Mouse (Mus musculus) midbrain, embryonic 10.5 days (tissue): Measurements from ENCODE around the gene Kcna3. TPM values are rescaled to one million over a fixed set of nuclear protein-coding genes. Genes with fewer than 3 reads are reported as not detected.

Experiments used
- DNase-seq: peaks from one replicate; pipeline ENCODE4 v3.0.0-alpha.2; 2017; ENCODE audit warnings: low spot score
- H3K27ac ChIP-seq: fragments of 300-500 bp; sonication (generic); replicated peaks from 2 replicates; pipeline ENCODE4 v1.5.1; 2016; ENCODE audit warnings: mild to moderate bottlenecking
- H3K27me3 ChIP-seq: fragments of 300-500 bp; sonication (generic); 2 replicates; pipeline ENCODE4 v1.6.1; 2016; ENCODE audit warnings: low read depth, mild to moderate bottlenecking; ENCODE audit not compliant: poor library complexity, severe bottlenecking
- H3K36me3 ChIP-seq: fragments of 300-500 bp; sonication (generic); 2 replicates; pipeline ENCODE4 v1.6.1; 2016; ENCODE audit warnings: mild to moderate bottlenecking, moderate library complexity
- H3K4me1 ChIP-seq: fragments of 300-500 bp; sonication (generic); 2 replicates; pipeline ENCODE4 v1.6.1; 2016
- H3K4me3 ChIP-seq: fragments of 300-500 bp; sonication (generic); 2 replicates; pipeline ENCODE4 v1.5.1; 2016; ENCODE audit warnings: mild to moderate bottlenecking, moderate library complexity
- H3K9me3 ChIP-seq: fragments of 300-500 bp; sonication (generic); replicated peaks from 2 replicates; pipeline ENCODE4 v1.6.1; 2016; ENCODE audit warnings: mild to moderate bottlenecking
- WGBS: fragments of 180-500 bp; shearing (Covaris S2); methylation state at CpG from one replicate; pipeline ENCODE4 v1.1.7; 2016; 5-methylcytosine and 5-hydroxymethylcytosine counted together
- polyA plus RNA-seq: library from polyadenylated mRNA; unstranded; fragments of >200 nt; fragmentation: Nextera tagmentation; extraction: Ambion mirVana; gene quantifications from 2 replicates; pipeline ENCODE4 v1.2.1, GENCODE M21; 2016

The Kcna3 gene
- polyA plus RNA-seq, 1 experiment from 2014 or later, result 3.4 TPM

DNA sequence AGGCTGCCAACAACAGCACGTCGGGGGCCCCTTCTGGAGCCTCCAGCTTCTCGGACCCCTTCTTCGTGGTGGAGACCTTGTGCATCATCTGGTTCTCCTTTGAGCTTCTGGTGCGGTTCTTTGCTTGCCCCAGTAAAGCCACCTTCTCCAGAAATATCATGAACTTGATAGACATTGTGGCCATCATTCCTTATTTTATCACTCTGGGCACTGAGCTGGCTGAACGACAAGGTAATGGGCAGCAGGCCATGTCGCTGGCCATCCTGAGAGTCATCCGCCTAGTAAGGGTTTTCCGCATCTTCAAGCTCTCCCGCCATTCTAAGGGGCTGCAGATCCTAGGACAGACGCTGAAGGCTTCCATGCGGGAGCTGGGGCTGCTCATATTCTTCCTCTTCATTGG, 1.1 kb downstream of the Kcna3 start:
- Histone ChIP-seq H3K27ac (peak overlapping the region; percentile 94), H3K9me3 (no peaks in the 10 kb centered on the region), H3K36me3 (no peaks in the 10 kb centered on the region), H3K27me3 (peaks cover 15% of the 10 kb centered on the region), H3K4me1 (peaks cover 67% of the 10 kb centered on the region), H3K4me3 (peak overlapping the region; percentile 78)
- DNase-seq, result peak; percentile 15
- 56% methylated on average over 12 of the region's 12 CpGs for WGBS

DNA sequence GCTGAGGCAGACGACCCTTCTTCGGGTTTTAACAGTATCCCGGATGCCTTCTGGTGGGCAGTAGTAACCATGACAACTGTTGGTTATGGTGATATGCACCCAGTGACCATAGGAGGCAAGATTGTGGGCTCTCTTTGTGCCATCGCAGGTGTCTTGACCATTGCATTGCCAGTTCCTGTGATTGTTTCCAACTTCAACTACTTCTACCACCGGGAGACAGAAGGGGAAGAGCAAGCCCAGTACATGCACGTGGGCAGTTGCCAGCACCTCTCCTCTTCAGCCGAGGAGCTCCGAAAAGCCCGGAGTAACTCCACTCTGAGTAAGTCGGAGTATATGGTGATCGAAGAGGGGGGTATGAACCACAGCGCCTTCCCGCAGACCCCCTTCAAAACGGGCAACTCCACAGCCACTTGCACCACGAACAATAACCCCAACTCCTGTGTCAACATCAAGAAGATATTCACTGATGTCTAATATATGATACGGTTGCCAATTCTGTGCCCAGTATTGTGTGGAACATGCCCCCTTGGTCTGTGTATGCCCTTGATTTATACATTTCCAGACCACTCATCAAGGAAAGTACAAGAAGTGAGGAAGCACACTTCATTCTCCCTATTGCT, 1.7 kb downstream of the Kcna3 start:
- no peak overlapping the region for H3K27ac ChIP-seq

DNA sequence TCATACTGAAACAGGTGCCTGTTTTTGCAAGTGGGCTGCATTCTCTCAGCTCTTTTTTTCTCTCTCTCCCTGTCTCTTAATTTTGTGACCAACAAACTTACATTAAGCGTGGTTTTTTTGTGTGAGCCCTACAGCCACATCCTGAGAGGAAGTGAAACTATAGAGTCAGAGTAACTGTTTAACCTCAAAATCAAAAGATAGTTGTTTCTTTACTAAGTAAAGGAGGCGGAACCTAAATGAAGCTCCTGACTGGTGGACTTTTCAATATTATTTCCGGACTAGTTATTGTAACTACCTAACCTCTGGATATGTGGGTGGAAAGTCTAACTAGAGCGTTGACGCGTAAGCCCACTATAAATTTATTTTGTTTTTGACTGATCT, 2.2 kb downstream of the Kcna3 start:
- H3K4me1 ChIP-seq, result peaks cover 67% of the 10 kb centered on the region
- no peaks in the 10 kb centered on the region for H3K36me3 ChIP-seq
- no peak overlapping the region for H3K27ac ChIP-seq
- peaks cover 15% of the 10 kb centered on the region for H3K27me3 ChIP-seq
- H3K9me3 ChIP-seq, result no peaks in the 10 kb centered on the region
- DNase-seq, result no peak
- peak overlapping the region; percentile 78 for H3K4me3 ChIP-seq
- 93% methylated on average over 6 of the region's 6 CpGs for WGBS

More for the DNA sequence above, 1.7 kb downstream of the Kcna3 start:
- DNase-seq, result peak; percentile 14
- H3K36me3 ChIP-seq, result no peaks in the 10 kb centered on the region
- H3K4me1 ChIP-seq, result peaks cover 67% of the 10 kb centered on the region
- peaks cover 15% of the 10 kb centered on the region for H3K27me3 ChIP-seq
- 79% methylated on average over 16 of the region's 16 CpGs for WGBS
- no peaks in the 10 kb centered on the region for H3K9me3 ChIP-seq
- peak overlapping the region; percentile 78 for H3K4me3 ChIP-seq

DNA sequence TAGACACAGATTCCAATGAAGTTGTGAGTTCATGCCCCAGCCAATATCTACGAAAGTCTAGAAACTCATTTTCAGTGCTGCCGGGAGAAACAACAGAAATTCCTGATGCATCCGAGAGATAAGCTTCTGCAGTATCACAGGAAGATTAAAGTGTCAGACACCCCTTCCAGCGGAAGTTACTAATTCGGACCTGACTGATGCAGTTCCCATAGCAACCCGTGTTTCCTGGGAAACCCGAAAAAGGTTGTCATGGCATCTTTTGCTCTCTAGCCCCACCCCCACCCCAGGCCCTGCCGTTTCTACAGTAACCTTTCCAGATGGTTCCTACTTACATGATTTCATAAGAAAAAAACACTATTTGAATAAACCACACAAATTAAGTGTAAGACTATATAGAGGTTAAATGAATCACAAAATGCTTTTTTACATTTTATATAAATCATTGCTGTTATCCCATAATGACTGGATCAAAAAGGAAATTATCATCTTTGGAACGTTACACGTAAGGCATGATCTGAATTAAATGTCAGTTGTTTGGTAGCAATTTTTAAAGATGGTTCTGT, 2.8 kb downstream of the Kcna3 start:
- 44% methylated on average over 10 of the region's 10 CpGs for WGBS
- H3K36me3 ChIP-seq, result no peaks in the 10 kb centered on the region
- peak overlapping the region; percentile 78 for H3K4me3 ChIP-seq
- no peaks in the 10 kb centered on the region for H3K9me3 ChIP-seq
- peaks cover 67% of the 10 kb centered on the region for H3K4me1 ChIP-seq
- DNase-seq, result peak; percentile 71
- H3K27me3 ChIP-seq, result peaks cover 15% of the 10 kb centered on the region
- no peak overlapping the region for H3K27ac ChIP-seq

DNA sequence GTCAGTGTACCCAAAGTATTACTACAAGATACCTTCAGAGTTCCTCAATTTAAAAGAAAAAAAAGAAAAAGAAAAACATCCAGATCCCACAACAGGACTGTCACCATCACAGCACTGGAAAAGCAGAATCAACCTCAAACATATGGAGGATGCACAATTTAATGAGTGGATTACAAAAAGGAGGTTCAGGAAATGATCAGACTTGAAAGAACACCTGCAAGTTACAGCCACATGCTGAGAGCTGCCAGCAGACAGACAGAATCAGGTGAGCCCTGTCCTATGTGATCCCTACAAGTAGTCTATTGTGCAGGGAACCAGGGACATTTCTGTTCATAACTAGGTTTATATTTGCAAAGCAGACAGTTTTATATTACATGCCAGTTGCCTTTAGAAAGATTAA, 3.3 kb downstream of the Kcna3 start:
- Histone ChIP-seq H3K4me1 (peaks cover 62% of the 10 kb centered on the region), H3K27ac (no peak overlapping the region), H3K36me3 (no peaks in the 10 kb centered on the region), H3K4me3 (peak overlapping the region; percentile 78; the same call in 1 of the 2 replicates), H3K9me3 (no peaks in the 10 kb centered on the region), H3K27me3 (peaks cover 15% of the 10 kb centered on the region)
- DNase-seq, result no peak

DNA sequence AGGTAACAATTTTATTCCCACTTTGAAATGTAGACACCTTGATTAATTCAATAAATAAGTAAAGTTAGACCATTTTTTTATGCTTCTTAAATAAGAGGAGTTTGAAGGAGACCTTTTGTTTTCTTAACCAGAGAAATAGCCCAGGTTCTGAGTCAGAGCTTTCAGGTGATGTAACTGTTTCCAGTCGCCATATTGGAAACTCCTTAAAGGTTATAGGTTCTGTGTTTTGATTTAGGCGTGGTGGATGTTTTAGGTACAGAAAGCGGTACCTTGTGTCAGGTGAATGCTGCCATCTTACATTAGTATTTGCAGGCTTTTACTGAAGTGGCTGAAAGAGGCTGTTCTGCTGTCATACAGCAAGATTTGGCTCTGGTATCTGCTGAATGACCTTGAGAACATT, 4.4 kb downstream of the Kcna3 start:
- H3K4me3 ChIP-seq, result peak overlapping the region; percentile 12; the same call in 1 of the 2 replicates
- H3K9me3 ChIP-seq, result no peaks in the 10 kb centered on the region
- peaks cover 15% of the 10 kb centered on the region for H3K27me3 ChIP-seq
- DNase-seq, result no peak
- H3K27ac ChIP-seq, result no peak overlapping the region
- 89% methylated on average over 3 of the region's 3 CpGs for WGBS
- H3K4me1 ChIP-seq, result peaks cover 58% of the 10 kb centered on the region
- H3K36me3 ChIP-seq, result no peaks in the 10 kb centered on the region

DNA sequence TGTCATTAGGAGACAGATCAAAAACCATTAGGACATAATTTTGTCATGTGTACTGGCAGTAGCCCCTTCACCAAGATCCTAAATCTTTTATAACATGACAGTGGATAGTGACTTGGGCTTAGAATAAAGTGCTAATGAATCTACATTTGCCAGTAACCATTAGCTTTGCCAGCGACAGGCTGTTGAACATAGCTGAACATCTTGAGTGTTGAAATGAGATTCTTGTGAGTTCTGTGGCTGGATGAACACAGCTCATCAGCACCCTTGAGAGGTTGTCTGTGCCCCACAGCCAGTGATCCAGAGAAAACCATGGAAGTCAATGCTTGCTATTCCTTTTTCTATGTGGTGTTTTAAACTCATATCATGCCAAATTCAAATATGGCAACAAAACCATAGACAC, 5.7 kb downstream of the Kcna3 start:
- H3K27me3 ChIP-seq, result peaks cover 13% of the 10 kb centered on the region
- H3K4me1 ChIP-seq, result peaks cover 47% of the 10 kb centered on the region
- no peak overlapping the region; the same call in 1 of the 2 replicates for H3K4me3 ChIP-seq
- H3K36me3 ChIP-seq, result no peaks in the 10 kb centered on the region
- 87% methylated on average over 1 of the region's 1 CpGs for WGBS
- no peaks in the 10 kb centered on the region for H3K9me3 ChIP-seq
- no peak overlapping the region for H3K27ac ChIP-seq
- DNase-seq, result no peak

DNA sequence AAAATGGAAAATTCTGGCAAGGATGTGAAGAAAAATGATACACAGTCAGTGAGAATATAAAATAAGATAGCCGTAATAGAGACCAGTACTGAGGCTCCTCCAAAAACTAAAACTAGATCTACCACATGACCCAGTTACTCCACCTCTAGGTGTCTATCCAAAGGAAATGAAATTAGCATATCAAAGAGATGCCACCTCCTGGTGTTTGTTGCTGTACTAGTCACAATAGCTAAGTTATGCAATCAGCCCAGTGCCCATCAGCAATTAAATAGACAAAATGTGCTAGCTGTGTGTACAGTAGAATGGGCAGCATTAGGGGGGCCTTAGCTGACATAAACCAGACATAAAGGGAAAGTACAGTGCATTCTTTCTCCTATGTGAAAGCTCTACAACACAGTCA, 25.5 kb downstream of the Kcna3 start:
- Histone ChIP-seq H3K27me3 (no peaks in the 10 kb centered on the region), H3K27ac (no peak overlapping the region), H3K9me3 (no peaks in the 10 kb centered on the region), H3K36me3 (no peaks in the 10 kb centered on the region), H3K4me1 (no peaks in the 10 kb centered on the region), H3K4me3 (no peak overlapping the region)
- no peak for DNase-seq
- 97% methylated on average over 1 of the region's 1 CpGs for WGBS

DNA sequence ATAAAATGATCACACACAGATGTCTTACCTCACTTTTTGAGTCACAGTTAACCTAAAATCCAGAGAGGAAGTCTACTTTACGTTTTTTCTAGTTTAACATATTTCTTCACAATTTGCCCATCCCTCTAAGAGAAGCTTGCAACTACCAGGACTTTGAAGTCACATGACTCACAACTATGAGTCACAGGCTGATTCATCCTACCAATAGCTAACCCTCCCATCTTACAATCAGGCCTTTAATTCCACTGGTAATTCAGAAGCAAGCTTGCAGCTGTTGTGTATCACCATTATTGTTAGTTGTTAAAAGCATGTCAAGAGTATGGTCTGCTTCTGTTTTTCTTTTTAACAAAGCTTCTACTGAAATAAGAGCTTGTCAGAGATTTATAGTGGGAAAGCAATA, 26.8 kb downstream of the Kcna3 start:
- Histone ChIP-seq H3K4me1 (no peaks in the 10 kb centered on the region), H3K4me3 (no peak overlapping the region), H3K27me3 (no peaks in the 10 kb centered on the region), H3K27ac (no peak overlapping the region), H3K9me3 (no peaks in the 10 kb centered on the region), H3K36me3 (no peaks in the 10 kb centered on the region)
- no peak for DNase-seq
- 77% methylated on average over 1 of the region's 1 CpGs for WGBS

DNA sequence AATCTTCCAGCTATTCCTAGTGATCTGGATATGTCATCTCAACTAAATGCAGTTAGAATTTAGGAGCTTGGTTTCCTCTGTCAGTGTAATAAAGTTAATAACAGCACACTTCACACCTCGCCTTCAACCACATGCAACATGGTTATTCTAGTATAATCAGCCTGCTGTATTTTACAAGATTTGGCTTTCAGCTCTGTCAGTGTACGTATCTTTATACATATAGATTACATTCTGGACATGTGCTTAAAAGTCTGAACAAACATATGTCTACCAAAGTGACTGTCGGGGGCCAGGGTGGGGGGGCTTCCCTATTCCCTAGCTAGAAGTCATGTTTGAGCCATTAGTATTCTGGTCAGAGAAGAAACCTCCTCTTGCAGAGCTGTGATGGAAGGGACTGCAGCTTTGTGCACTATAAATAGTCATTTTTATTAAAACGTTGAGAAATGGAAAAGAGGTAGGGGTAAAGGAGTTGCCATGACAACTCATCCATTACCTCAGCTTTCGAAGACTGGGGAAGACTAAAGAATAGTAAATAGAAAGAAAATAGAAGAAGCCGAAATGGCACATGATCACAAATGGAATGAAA, 29.6 kb downstream of the Kcna3 start:
- Histone ChIP-seq H3K27ac (no peak overlapping the region), H3K4me1 (no peaks in the 10 kb centered on the region), H3K27me3 (no peaks in the 10 kb centered on the region), H3K9me3 (no peaks in the 10 kb centered on the region), H3K36me3 (no peaks in the 10 kb centered on the region), H3K4me3 (no peak overlapping the region)
- DNase-seq, result no peak
- 81% methylated on average over 6 of the region's 6 CpGs for WGBS

DNA sequence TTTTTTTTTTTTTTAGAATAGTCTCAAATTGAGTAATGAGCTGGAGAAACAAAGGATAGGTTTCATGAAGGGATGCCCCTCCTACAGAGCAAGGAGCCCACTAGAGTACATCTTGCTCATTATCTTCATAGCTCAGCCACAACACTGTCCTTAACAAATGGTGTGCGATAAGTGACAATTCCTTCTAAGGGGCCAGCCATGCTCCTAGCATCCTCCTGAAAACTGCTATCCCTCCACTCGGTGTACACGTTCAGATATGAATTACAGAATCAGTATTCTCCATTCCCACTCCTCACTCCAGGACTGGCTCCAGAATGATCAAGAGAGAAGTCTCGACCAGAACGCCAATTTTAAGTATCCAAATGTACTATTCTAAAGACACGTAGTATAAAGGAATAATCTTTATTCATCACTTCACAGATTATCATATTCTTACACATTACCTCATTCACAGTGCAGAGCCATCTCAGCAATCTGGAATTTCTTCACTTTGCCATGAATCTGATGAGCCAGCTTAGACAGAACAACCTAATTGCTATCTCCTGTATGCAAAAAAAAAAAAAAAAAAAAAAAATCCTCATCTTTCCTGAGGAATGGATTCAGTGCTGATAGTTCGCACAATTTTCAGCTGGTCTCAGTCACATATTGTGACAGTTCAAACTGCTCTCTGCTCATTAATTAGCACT, 30.3 kb downstream of the Kcna3 start:
- no peaks in the 10 kb centered on the region for H3K27me3 ChIP-seq
- no peaks in the 10 kb centered on the region for H3K36me3 ChIP-seq
- no peak overlapping the region for H3K27ac ChIP-seq
- H3K4me1 ChIP-seq, result no peaks in the 10 kb centered on the region
- H3K9me3 ChIP-seq, result no peaks in the 10 kb centered on the region
- H3K4me3 ChIP-seq, result no peak overlapping the region
- DNase-seq, result no peak
- 91% methylated on average over 7 of the region's 7 CpGs for WGBS

DNA sequence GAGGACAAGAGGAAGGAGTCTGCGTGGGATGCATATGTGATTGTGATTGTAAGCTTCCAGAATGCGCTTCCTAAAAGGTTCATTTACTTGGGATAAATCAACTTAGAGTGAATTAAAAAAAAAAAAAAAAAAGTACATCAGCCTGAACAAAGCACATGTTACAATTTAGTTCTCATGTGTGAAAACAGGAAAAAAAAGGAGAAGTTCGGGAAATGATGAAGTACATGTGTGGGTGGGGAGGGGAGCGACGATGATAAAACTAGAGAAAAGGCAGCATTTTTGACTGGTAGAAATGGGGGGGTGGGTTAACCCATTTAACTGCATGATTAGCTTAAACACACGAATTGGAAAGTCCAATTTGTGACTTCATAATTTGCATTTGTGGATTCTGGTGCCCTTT, 31.3 kb downstream of the Kcna3 start:
- no peak for DNase-seq
- Histone ChIP-seq H3K4me3 (no peak overlapping the region), H3K27me3 (no peaks in the 10 kb centered on the region), H3K9me3 (no peaks in the 10 kb centered on the region), H3K36me3 (no peaks in the 10 kb centered on the region), H3K27ac (no peak overlapping the region), H3K4me1 (no peaks in the 10 kb centered on the region)
- 85% methylated on average over 6 of the region's 6 CpGs for WGBS

DNA sequence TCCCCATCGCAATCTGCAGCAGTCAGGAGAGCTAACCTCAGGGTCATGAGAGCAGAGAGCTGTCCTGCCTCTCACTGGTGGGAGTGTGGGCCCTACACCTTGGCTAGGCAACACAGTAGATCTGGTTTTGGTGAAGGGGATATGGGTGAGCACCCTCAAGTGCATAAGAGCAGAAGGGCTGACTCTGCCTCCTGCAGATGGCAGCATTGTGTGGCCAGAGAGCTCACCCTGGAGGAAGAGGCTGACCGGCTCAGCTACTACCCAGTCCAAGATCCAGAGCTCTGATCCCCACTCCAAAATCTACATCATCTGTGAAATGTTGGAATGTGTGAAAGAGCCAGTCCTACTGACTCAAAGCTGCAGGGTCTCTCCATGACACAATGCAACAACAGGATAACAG, 37.9 kb downstream of the Kcna3 start:
- Histone ChIP-seq H3K9me3 (no peaks in the 10 kb centered on the region), H3K27me3 (no peaks in the 10 kb centered on the region), H3K4me3 (no peak overlapping the region), H3K27ac (no peak overlapping the region), H3K36me3 (no peaks in the 10 kb centered on the region), H3K4me1 (no peaks in the 10 kb centered on the region)
- 73% methylated on average over 2 of the region's 2 CpGs for WGBS
- no peak for DNase-seq
